Mouse (Mus musculus) frontal cortex, adult (tissue): ENCODE results near the gene Gm21083.
"Not testable (repeated sequence)": the region's sequence is repeated elsewhere in the genome, so short reads cannot be mapped to it uniquely, and the experiment has no call there.

ENCODE experiments used
- ATAC-seq: cut with Nextera tagmentation; 2 replicates; pipeline ENCODE4 v1.9.2; 2017; ENCODE audit warnings: mild to moderate bottlenecking, moderate library complexity, mixed read lengths; ENCODE audit not compliant: low TSS enrichment

The Gm21083 gene

GRCm38 (mm10) chr5:15628136-15628535, 51.0 kb downstream of the Gm21083 start:
- ATAC-seq, result not testable (repeated sequence)

GRCm38 (mm10) chr5:15630068-15630467, 52.9 kb downstream of the Gm21083 start:
- ATAC-seq, result not testable (repeated sequence)
